Mouse (Mus musculus) embryonic facial prominence, embryonic 12.5 days (tissue): ENCODE results near the gene Cdk14. TPM values are rescaled to one million over a fixed set of nuclear protein-coding genes. Genes with fewer than 3 reads are reported as not detected.

ENCODE experiments used
- ATAC-seq: fragments of 200-750 bp; cut with Nextera tagmentation; 2 replicates; pipeline ENCODE4 v1.8.0; 2017; ENCODE audit not compliant: insufficient number of reproducible peaks, insufficient read depth, low FRiP score, low TSS enrichment
- H3K27ac ChIP-seq: fragments of 300-500 bp; sonication (generic); 2 replicates; pipeline ENCODE4 v1.5.1; 2016; ENCODE audit warnings: mild to moderate bottlenecking
- H3K27me3 ChIP-seq: fragments of 300-500 bp; sonication (generic); 2 replicates; pipeline ENCODE4 v1.6.1; 2016; ENCODE audit warnings: mild to moderate bottlenecking, moderate library complexity
- H3K36me3 ChIP-seq: fragments of 300-500 bp; sonication (generic); 2 replicates; pipeline ENCODE4 v1.6.1; 2016; ENCODE audit warnings: mild to moderate bottlenecking
- H3K4me1 ChIP-seq: fragments of 300-500 bp; sonication (generic); 2 replicates; pipeline ENCODE4 v1.6.1; 2016
- H3K4me2 ChIP-seq: fragments of 300-500 bp; sonication (generic); replicated peaks from 2 replicates; pipeline ENCODE4 v1.6.1; 2016; ENCODE audit warnings: mild to moderate bottlenecking, moderate library complexity
- H3K4me3 ChIP-seq: fragments of 300-500 bp; sonication (generic); 2 replicates; pipeline ENCODE4 v1.5.1; 2016; ENCODE audit warnings: mild to moderate bottlenecking
- H3K9ac ChIP-seq: fragments of 300-500 bp; sonication (generic); 2 replicates; pipeline ENCODE4 v1.6.1; 2016; ENCODE audit warnings: mild to moderate bottlenecking, moderate library complexity
- H3K9me3 ChIP-seq: fragments of 300-500 bp; sonication (generic); 2 replicates; pipeline ENCODE4 v1.6.1; 2016; ENCODE audit warnings: mild to moderate bottlenecking, moderate library complexity
- WGBS: fragments of 180-500 bp; shearing (Covaris S2); methylation state at CpG from one replicate; pipeline ENCODE4 v1.1.7; 2016; 5-methylcytosine and 5-hydroxymethylcytosine counted together
- polyA plus RNA-seq: library from polyadenylated mRNA; unstranded; fragments of >200 nt; fragmentation: Nextera tagmentation; extraction: Ambion mirVana; gene quantifications from 2 replicates; pipeline ENCODE4 v1.2.1, GENCODE M21; 2016

Gene Cdk14
- polyA plus RNA-seq, 1 experiment from 2014 or later = 36.1 TPM

GRCm38 (mm10) chr5:4955392-4955791 is 464.7 kb downstream of the Cdk14 start:
- Histone ChIP-seq H3K4me2 (no peak overlapping the region), H3K4me1 (peaks cover 6% of the 10 kb centered on the region), H3K27ac (no peak overlapping the region), H3K9ac (no peak overlapping the region), H3K36me3 (no peaks in the 10 kb centered on the region), H3K27me3 (no peaks in the 10 kb centered on the region), H3K9me3 (no peaks in the 10 kb centered on the region), H3K4me3 (no peak overlapping the region)
- ATAC-seq = no peak
- WGBS = 67% methylated on average over 2 of the region's 2 CpGs

- H3K27ac ChIP-seq = no peak overlapping the region
- no peaks in the 10 kb centered on the region for H3K27me3 ChIP-seq
- H3K36me3 ChIP-seq = no peaks in the 10 kb centered on the region
- 75% methylated on average over 7 of the region's 7 CpGs for whole genome bisulfite sequencing
- H3K9me3 ChIP-seq = no peaks in the 10 kb centered on the region
- no peaks in the 10 kb centered on the region for H3K4me1 ChIP-seq
- no peak overlapping the region for H3K9ac ChIP-seq
- H3K4me2 ChIP-seq = no peak overlapping the region
- H3K4me3 ChIP-seq = no peak overlapping the region
- no peak for ATAC-seq
These were observed 470.7 kb downstream of the Cdk14 start for GRCm38 (mm10) chr5:4949433-4949832.

- H3K4me1 ChIP-seq = no peaks in the 10 kb centered on the region
- no peaks in the 10 kb centered on the region for H3K9me3 ChIP-seq
- 60% methylated on average over 3 of the region's 3 CpGs for WGBS
- no peaks in the 10 kb centered on the region for H3K36me3 ChIP-seq
- H3K4me3 ChIP-seq = no peak overlapping the region
- no peak overlapping the region for H3K4me2 ChIP-seq
- H3K9ac ChIP-seq = no peak overlapping the region
- H3K27me3 ChIP-seq = no peaks in the 10 kb centered on the region
- ATAC-seq = no peak
- no peak overlapping the region for H3K27ac ChIP-seq
These were observed 471.8 kb downstream of the Cdk14 start for GRCm38 (mm10) chr5:4948090-4948954.

- no peak overlapping the region for H3K27ac ChIP-seq
- H3K4me3 ChIP-seq = no peak overlapping the region
- no peaks in the 10 kb centered on the region for H3K9me3 ChIP-seq
- no peaks in the 10 kb centered on the region for H3K4me1 ChIP-seq
- H3K4me2 ChIP-seq = no peak overlapping the region
- no peaks in the 10 kb centered on the region for H3K36me3 ChIP-seq
- no peak for ATAC-seq
- no peaks in the 10 kb centered on the region for H3K27me3 ChIP-seq
- H3K9ac ChIP-seq = no peak overlapping the region
- WGBS = 55% methylated on average over 1 of the region's 1 CpGs
These were observed 485.0 kb downstream of the Cdk14 start for GRCm38 (mm10) chr5:4935131-4935530.

GRCm38 (mm10) chr5:4934491-4934890 is 485.6 kb downstream of the Cdk14 start:
- Histone ChIP-seq H3K4me1 (no peaks in the 10 kb centered on the region), H3K9me3 (no peaks in the 10 kb centered on the region), H3K27ac (no peak overlapping the region), H3K9ac (no peak overlapping the region), H3K36me3 (no peaks in the 10 kb centered on the region), H3K27me3 (no peaks in the 10 kb centered on the region), H3K4me2 (no peak overlapping the region), H3K4me3 (no peak overlapping the region)
- no peak for ATAC-seq
- 87% methylated on average over 6 of the region's 6 CpGs for WGBS

- ATAC-seq = no peak
- no peak overlapping the region for H3K4me2 ChIP-seq
- no peaks in the 10 kb centered on the region for H3K36me3 ChIP-seq
- no peaks in the 10 kb centered on the region for H3K27me3 ChIP-seq
- no peaks in the 10 kb centered on the region for H3K4me1 ChIP-seq
- no peak overlapping the region for H3K27ac ChIP-seq
- H3K9ac ChIP-seq = no peak overlapping the region
- WGBS = 67% methylated on average over 8 of the region's 8 CpGs
- H3K9me3 ChIP-seq = no peaks in the 10 kb centered on the region
- no peak overlapping the region for H3K4me3 ChIP-seq
These were observed 488.5 kb downstream of the Cdk14 start for GRCm38 (mm10) chr5:4931539-4932143.

GRCm38 (mm10) chr5:4929628-4930027 is 490.5 kb downstream of the Cdk14 start:
- no peaks in the 10 kb centered on the region for H3K4me1 ChIP-seq

GRCm38 (mm10) chr5:4924866-4925265 is 495.2 kb downstream of the Cdk14 start:
- 85% methylated on average over 6 of the region's 6 CpGs for WGBS
- no peak for ATAC-seq
- no peak overlapping the region for H3K27ac ChIP-seq
- H3K36me3 ChIP-seq = no peaks in the 10 kb centered on the region
- H3K4me2 ChIP-seq = no peak overlapping the region
- no peak overlapping the region for H3K4me3 ChIP-seq
- no peaks in the 10 kb centered on the region for H3K9me3 ChIP-seq
- no peaks in the 10 kb centered on the region for H3K27me3 ChIP-seq
- no peak overlapping the region for H3K9ac ChIP-seq
- H3K4me1 ChIP-seq = no peaks in the 10 kb centered on the region

More at GRCm38 (mm10) chr5:4929628-4930027, 490.5 kb downstream of the Cdk14 start:
- ATAC-seq = no peak
- Histone ChIP-seq H3K27me3 (no peaks in the 10 kb centered on the region), H3K4me3 (no peak overlapping the region), H3K27ac (no peak overlapping the region), H3K4me2 (no peak overlapping the region), H3K36me3 (no peaks in the 10 kb centered on the region), H3K9me3 (no peaks in the 10 kb centered on the region), H3K9ac (no peak overlapping the region)
- WGBS = 76% methylated on average over 3 of the region's 3 CpGs

- 9% methylated on average over 6 of the region's 6 CpGs for WGBS
- no peaks in the 10 kb centered on the region for H3K9me3 ChIP-seq
- no peaks in the 10 kb centered on the region for H3K27me3 ChIP-seq
- H3K4me2 ChIP-seq = no peak overlapping the region
- no peaks in the 10 kb centered on the region for H3K4me1 ChIP-seq
- H3K4me3 ChIP-seq = no peak overlapping the region
- H3K36me3 ChIP-seq = no peaks in the 10 kb centered on the region
- no peak overlapping the region for H3K9ac ChIP-seq
- H3K27ac ChIP-seq = no peak overlapping the region
- no peak for ATAC-seq
These were observed 501.7 kb downstream of the Cdk14 start for GRCm38 (mm10) chr5:4918376-4918775.

GRCm38 (mm10) chr5:4917743-4918142 is 502.4 kb downstream of the Cdk14 start:
- H3K27me3 ChIP-seq = no peaks in the 10 kb centered on the region
- no peaks in the 10 kb centered on the region for H3K4me1 ChIP-seq
- no peak overlapping the region for H3K9ac ChIP-seq
- no peak overlapping the region for H3K4me3 ChIP-seq
- H3K4me2 ChIP-seq = no peak overlapping the region
- H3K9me3 ChIP-seq = no peaks in the 10 kb centered on the region
- 86% methylated on average over 7 of the region's 7 CpGs for WGBS
- no peak overlapping the region for H3K27ac ChIP-seq
- no peak for ATAC-seq
- H3K36me3 ChIP-seq = no peaks in the 10 kb centered on the region

GRCm38 (mm10) chr5:4917274-4917673 is 502.8 kb downstream of the Cdk14 start:
- WGBS = 81% methylated on average over 4 of the region's 4 CpGs
- H3K36me3 ChIP-seq = no peaks in the 10 kb centered on the region
- H3K9me3 ChIP-seq = no peaks in the 10 kb centered on the region
- no peak overlapping the region for H3K4me2 ChIP-seq
- ATAC-seq = no peak
- H3K4me1 ChIP-seq = peaks cover under 1% of the 10 kb centered on the region; the same call in 1 of the 2 replicates
- no peak overlapping the region for H3K9ac ChIP-seq
- H3K4me3 ChIP-seq = no peak overlapping the region
- no peak overlapping the region for H3K27ac ChIP-seq
- H3K27me3 ChIP-seq = no peaks in the 10 kb centered on the region
